Mouse (Mus musculus) heart, embryonic 11.5 days (tissue): ENCODE data around the gene Rbpms2. TPM values are rescaled to one million over a fixed set of nuclear protein-coding genes. Genes with fewer than 3 reads are reported as not detected.
"Not testable (repeated sequence)": the region's sequence is repeated elsewhere in the genome, so short reads cannot be mapped to it uniquely, and the experiment has no call there.

Experiments used
- ATAC-seq: fragments of 200-750 bp; cut with Nextera tagmentation; replicated peaks from 2 replicates; pipeline ENCODE4 v1.8.0; 2017; ENCODE audit warnings: moderate library complexity; ENCODE audit not compliant: insufficient number of reproducible peaks, low FRiP score, low TSS enrichment
- H3K27ac ChIP-seq: fragments of 300-500 bp; sonication (generic); 2 replicates; pipeline ENCODE4 v1.5.1; 2014; ENCODE audit warnings: mild to moderate bottlenecking, low read depth, low read length
- H3K27me3 ChIP-seq: fragments of 300-500 bp; sonication (generic); 2 replicates; pipeline ENCODE4 v1.6.1; 2014; ENCODE audit warnings: mild to moderate bottlenecking, low read length, mixed read lengths; ENCODE audit not compliant: control insufficient read depth, insufficient read depth
- H3K36me3 ChIP-seq: fragments of 300-500 bp; sonication (generic); 2 replicates; pipeline ENCODE4 v1.6.1; 2014; ENCODE audit warnings: mild to moderate bottlenecking, low read length, moderate library complexity, mixed read lengths; ENCODE audit not compliant: control insufficient read depth, insufficient read depth
- H3K4me1 ChIP-seq: fragments of 300-500 bp; sonication (generic); 2 replicates; pipeline ENCODE4 v1.6.1; 2014; ENCODE audit warnings: low read length; ENCODE audit not compliant: control insufficient read depth, insufficient read depth
- H3K4me2 ChIP-seq: fragments of 300-500 bp; sonication (generic); 2 replicates; pipeline ENCODE4 v1.6.1; 2014; ENCODE audit warnings: mild to moderate bottlenecking, moderate library complexity
- H3K4me3 ChIP-seq: fragments of 300-500 bp; sonication (generic); 2 replicates; pipeline ENCODE4 v1.5.1; 2014; ENCODE audit warnings: low read depth, low read length
- H3K9ac ChIP-seq: fragments of 300-500 bp; sonication (generic); 2 replicates; pipeline ENCODE4 v1.6.1; 2014; ENCODE audit warnings: mild to moderate bottlenecking, low read depth, low read length, moderate library complexity
- H3K9me3 ChIP-seq: fragments of 300-500 bp; sonication (generic); replicated peaks from 2 replicates; pipeline ENCODE4 v1.6.1; 2016; ENCODE audit warnings: low read length; ENCODE audit not compliant: control insufficient read depth
- WGBS: fragments of 180-500 bp; shearing (Covaris S2); extraction: QIAGEN DNeasy Blood & Tissue Kit; methylation state at CpG from one replicate; pipeline ENCODE4 v1.1.7; 2014; ENCODE audit not compliant: insufficient replicate concordance; 5-methylcytosine and 5-hydroxymethylcytosine counted together
- polyA plus RNA-seq: library from polyadenylated mRNA; unstranded; fragments of >200 nt; fragmentation: Nextera tagmentation; extraction: Ambion mirVana; gene quantifications from 2 replicates; pipeline ENCODE4 v1.2.1, GENCODE M21; 2014

Rbpms2 gene
- polyA plus RNA-seq, 1 experiment from 2014 or later: 154 TPM

DNA sequence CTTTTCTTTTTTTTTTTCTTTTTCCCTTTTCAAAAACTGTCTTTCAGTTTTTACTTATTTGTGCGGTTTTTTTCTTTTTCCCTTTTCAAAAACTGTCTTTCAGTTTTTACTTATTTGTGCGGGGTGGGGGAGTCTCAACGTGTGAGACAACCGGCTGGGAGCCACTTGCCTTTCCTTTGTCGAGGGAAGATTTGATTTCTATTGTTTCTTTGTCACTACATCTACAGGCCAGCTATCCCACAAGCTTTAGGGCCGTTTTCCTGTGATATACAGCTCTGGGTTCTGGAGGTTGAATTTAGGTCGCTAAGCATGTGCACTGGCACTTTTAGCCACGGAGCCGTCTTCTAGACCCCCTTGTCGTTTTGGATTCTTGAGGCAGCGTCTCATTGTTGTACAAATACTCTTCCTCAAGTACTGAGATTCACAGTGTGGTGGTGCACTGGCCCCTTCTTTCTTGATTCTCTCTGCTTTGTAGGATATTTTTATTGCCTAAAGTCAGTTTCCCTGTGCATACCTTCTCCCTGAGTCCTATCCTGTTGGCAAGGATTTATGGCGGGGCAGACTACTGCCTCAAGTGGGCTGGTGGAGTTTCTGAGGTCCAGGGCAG is 12.1 kb downstream of the Rbpms2 start:
- WGBS: 12% methylated on average over 12 of the region's 12 CpGs
- peak overlapping the region; percentile 25 for H3K4me2 ChIP-seq

DNA sequence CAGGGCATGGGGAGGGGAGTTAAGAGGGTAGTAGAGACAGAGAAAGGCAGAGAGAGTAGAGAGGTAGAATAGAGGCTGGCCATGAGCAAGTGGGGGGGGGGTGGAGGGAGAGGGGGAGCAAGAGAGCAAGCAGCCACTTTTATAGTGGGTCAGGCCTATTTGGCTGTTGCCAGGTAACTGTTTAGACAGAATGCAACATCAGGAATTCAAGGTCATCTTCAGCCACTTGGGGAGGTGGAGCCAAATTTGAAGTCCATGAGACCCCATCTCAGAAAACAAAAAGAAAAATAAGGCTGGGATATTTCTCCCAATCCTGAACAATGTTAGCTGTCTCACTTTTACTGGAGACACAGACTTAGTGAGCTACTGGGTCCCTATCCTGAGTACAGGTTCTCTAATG is 13.1 kb downstream of the Rbpms2 start:
- H3K36me3 ChIP-seq: no peaks in the 10 kb centered on the region
- no peak overlapping the region for H3K27ac ChIP-seq
- H3K4me1 ChIP-seq: peaks cover 55% of the 10 kb centered on the region
- H3K9ac ChIP-seq: no peak overlapping the region
- no peaks in the 10 kb centered on the region for H3K27me3 ChIP-seq
- ATAC-seq: no peak
- no peak overlapping the region for H3K4me3 ChIP-seq
- H3K4me2 ChIP-seq: no peak overlapping the region
- H3K9me3 ChIP-seq: no peaks in the 10 kb centered on the region

More for the DNA sequence above, 12.1 kb downstream of the Rbpms2 start:
- peak overlapping the region; percentile 17; the same call in 1 of the 2 replicates for H3K27ac ChIP-seq
- H3K4me1 ChIP-seq: peaks cover 53% of the 10 kb centered on the region
- no peak for ATAC-seq
- no peaks in the 10 kb centered on the region for H3K27me3 ChIP-seq
- peak overlapping the region; percentile 40 for H3K9ac ChIP-seq
- no peaks in the 10 kb centered on the region for H3K36me3 ChIP-seq
- no peak overlapping the region for H3K4me3 ChIP-seq
- no peaks in the 10 kb centered on the region for H3K9me3 ChIP-seq

DNA sequence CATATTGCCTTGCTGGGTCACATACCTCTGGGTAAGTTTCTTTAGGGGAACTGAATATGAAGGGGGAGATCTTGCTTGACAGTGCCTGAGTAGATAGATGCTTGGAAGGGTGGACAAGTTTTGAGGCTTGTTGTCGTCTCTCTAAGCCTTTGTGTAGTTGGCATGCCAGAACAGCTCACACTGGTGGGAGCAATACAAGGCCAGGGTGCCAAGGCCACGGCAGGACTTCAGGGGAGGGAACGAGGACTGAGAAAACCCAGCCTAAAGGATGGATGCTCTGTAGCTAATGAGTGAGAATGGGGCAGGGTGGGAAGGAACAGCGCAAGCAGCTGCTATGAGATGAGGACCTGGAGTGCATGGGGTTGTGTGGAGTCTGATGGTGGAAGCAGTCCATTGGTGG is 15.5 kb downstream of the Rbpms2 start:
- WGBS: 77% methylated on average over 4 of the region's 4 CpGs
- H3K4me1 ChIP-seq: peaks cover 62% of the 10 kb centered on the region
- no peaks in the 10 kb centered on the region for H3K27me3 ChIP-seq
- H3K9ac ChIP-seq: no peak overlapping the region
- H3K4me3 ChIP-seq: no peak overlapping the region
- peak overlapping the region; percentile 84 for H3K27ac ChIP-seq
- H3K4me2 ChIP-seq: no peak overlapping the region
- no peaks in the 10 kb centered on the region for H3K36me3 ChIP-seq
- no peak for ATAC-seq
- H3K9me3 ChIP-seq: no peaks in the 10 kb centered on the region

DNA sequence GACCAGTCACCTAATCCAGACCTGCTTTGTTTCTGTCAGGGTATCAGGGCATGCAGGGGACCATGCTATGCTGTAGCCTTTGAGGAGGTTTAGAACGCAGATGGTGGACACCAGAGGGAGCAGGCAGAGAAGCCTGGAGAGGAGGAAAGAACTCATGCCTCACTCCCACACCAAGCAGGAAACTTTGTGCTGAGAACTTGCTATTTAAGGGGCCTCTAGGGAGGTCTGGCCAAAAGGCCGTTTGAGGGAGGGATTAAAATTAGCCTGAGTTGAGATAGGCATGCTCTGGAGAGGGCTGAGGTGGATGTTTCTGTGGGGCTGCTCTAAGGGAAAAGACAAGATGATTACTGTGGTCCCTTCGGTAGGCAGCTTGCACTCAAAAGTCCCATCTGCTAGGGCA is 16.5 kb downstream of the Rbpms2 start:
- Histone ChIP-seq H3K27ac (peak overlapping the region; percentile 84), H3K27me3 (no peaks in the 10 kb centered on the region), H3K9me3 (no peaks in the 10 kb centered on the region), H3K4me1 (peaks cover 59% of the 10 kb centered on the region), H3K4me3 (no peak overlapping the region), H3K36me3 (no peaks in the 10 kb centered on the region), H3K9ac (peak overlapping the region; percentile 22), H3K4me2 (peak overlapping the region; percentile 30)
- 12% methylated on average over 3 of the region's 3 CpGs for WGBS
- ATAC-seq: 0 out of 2 replicates have a peak, but pooled peaks have one; percentile 23

DNA sequence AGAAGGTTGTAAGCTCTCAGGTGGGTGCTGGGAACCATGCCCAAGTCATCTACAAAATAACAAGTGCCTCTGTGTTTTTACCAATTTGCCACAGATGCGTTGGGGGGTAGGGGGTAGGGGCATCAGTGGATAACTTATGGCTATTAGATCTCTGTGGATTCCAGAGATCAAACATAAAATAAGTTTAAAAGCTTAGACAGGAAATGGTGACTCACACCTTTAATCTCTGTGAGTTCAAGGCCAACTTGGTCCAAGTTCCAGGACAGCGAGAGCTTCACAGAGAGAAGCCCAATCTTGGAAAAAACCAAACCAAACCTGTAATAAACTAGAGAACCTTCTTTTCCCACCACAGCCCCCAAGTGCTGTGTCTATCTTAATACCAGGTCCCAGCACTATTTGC is 17.3 kb downstream of the Rbpms2 start:
- no peak overlapping the region for H3K4me3 ChIP-seq
- 82% methylated on average over 2 of the region's 2 CpGs for WGBS

DNA sequence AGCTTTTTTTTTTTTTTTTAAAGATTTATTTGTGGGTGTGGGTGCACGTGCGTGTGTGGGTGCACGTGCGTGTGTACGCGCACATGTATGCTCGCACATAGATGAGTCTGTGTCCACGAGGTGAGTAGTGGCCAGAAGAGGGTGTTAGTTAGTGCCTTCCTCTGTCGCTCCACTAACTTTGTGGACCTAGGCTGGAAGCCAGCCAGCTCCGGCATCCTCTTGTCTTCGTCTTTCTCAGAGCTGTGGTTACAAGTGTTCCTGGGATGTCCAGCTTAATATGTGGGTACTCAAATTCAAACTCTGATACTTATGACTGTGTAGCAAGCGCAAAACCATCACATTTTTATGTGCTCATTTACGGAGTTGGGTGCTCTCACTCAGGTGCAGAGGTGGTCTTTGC is 19.3 kb downstream of the Rbpms2 start:
- Histone ChIP-seq H3K27ac (peak overlapping the region; percentile 32; the same call in 1 of the 2 replicates), H3K4me1 (peaks cover 49% of the 10 kb centered on the region)

More for the DNA sequence above, 17.3 kb downstream of the Rbpms2 start:
- no peak overlapping the region for H3K9ac ChIP-seq
- no peaks in the 10 kb centered on the region for H3K27me3 ChIP-seq
- H3K4me1 ChIP-seq: peaks cover 53% of the 10 kb centered on the region
- H3K27ac ChIP-seq: peak overlapping the region; percentile 84
- no peak overlapping the region for H3K4me2 ChIP-seq
- H3K36me3 ChIP-seq: no peaks in the 10 kb centered on the region
- no peak for ATAC-seq
- no peaks in the 10 kb centered on the region for H3K9me3 ChIP-seq

DNA sequence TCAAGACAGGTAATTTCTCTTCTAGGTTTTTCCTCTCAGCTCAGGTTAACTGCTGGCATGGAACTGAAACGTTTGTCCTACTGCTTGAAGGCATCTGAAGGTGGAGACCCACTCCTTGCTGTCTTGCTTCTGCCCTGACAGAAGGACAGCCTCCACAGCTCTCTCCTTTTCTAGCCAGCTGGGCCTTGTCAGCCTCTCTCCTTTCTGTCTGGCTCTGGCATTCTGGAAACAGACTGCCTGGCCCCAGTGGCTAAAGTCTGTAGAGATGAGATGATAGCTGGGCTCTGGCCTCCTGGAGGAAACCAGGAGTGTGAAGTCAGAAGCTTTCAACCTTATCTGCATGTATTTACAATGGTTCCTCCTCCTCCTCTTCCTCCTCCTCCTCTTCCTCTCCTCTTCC is 20.5 kb downstream of the Rbpms2 start:
- Histone ChIP-seq H3K9me3 (no peaks in the 10 kb centered on the region), H3K4me2 (peak overlapping the region; percentile 29; the same call in 1 of the 2 replicates), H3K9ac (peak overlapping the region; percentile 29; the same call in 1 of the 2 replicates), H3K4me3 (no peak overlapping the region), H3K27ac (peak overlapping the region; percentile 82), H3K27me3 (no peaks in the 10 kb centered on the region), H3K4me1 (peaks cover 50% of the 10 kb centered on the region), H3K36me3 (no peaks in the 10 kb centered on the region)
- ATAC-seq: no peak
- 5% methylated on average over 1 of the region's 1 CpGs for WGBS

More for the DNA sequence above, 19.3 kb downstream of the Rbpms2 start:
- Histone ChIP-seq H3K27me3 (no peaks in the 10 kb centered on the region), H3K9ac (no peak overlapping the region), H3K4me3 (no peak overlapping the region), H3K36me3 (no peaks in the 10 kb centered on the region), H3K9me3 (no peaks in the 10 kb centered on the region), H3K4me2 (no peak overlapping the region)
- no peak for ATAC-seq
- 81% methylated on average over 13 of the region's 13 CpGs for WGBS

DNA sequence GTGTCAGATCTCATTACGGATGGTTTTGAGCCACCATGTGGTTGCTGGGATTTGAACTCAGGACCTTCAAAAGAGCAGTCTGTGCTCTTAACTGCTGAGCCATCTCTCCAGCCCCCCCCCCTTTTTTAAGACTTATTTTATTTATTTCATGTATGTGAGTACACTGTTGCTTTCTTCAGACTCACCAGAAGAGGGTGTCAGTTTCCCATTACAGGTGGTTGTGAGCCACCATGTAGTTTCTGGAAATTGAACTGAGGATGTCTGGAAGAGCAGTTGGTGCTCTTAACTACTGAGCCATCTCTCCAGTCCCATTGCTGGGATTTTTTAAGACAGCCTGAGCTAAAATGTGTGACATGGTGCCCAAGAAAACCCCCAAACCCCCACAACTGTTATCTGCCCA is 22.5 kb downstream of the Rbpms2 start:
- H3K4me1 ChIP-seq: peaks cover 39% of the 10 kb centered on the region
- not testable (repeated sequence) for H3K4me2 ChIP-seq, H3K9ac ChIP-seq, H3K4me3 ChIP-seq, ATAC-seq, H3K36me3 ChIP-seq, H3K27ac ChIP-seq, H3K9me3 ChIP-seq, H3K27me3 ChIP-seq
- WGBS: 74% methylated on average over 1 of the region's 1 CpGs

DNA sequence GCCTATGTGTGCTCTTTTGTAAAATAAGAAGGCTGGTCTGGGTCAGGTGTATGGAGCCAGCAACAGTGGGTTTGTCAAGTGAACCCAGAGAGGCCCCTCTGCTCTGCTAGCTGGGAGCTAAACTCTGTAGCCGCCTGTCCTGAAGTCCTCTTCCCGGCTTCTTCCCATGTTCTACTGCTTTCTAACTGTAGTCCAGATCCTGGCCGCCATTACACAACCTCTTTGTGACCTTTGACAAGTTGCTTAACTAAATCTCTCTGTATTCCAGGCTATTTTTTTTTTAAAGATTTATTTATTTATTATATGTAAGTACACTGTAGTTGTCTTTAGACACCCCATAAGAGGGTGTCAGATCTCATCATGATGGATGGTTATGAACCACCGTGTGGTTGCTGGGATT is 24.3 kb downstream of the Rbpms2 start:
- WGBS: 89% methylated on average over 4 of the region's 4 CpGs
- ATAC-seq: no peak

More for the DNA sequence above, 24.3 kb downstream of the Rbpms2 start:
- H3K4me2 ChIP-seq: no peak overlapping the region
- H3K27ac ChIP-seq: no peak overlapping the region
- H3K36me3 ChIP-seq: no peaks in the 10 kb centered on the region
- no peak overlapping the region for H3K4me3 ChIP-seq
- H3K27me3 ChIP-seq: no peaks in the 10 kb centered on the region
- no peak overlapping the region for H3K9ac ChIP-seq
- H3K9me3 ChIP-seq: no peaks in the 10 kb centered on the region
- H3K4me1 ChIP-seq: peaks cover 29% of the 10 kb centered on the region
